Mouse (Mus musculus): ENCODE results near the gene Ak1. TPM values are rescaled to one million over a fixed set of nuclear protein-coding genes. Genes with fewer than 3 reads are reported as not detected.

The Ak1 gene
- total and polyA plus RNA-seq, 3 experiments, result 1.4 to 3.9 (median 1.5) TPM

GRCm38 (mm10) chr2:32599409-32599808 lies 22.1 kb upstream of the Ak1 start, which contains the start of gene St6galnac6:
Gene St6galnac6 (plus strand): TSS chr2:32599709.
- Histone ChIP-seq H3K27me3 (replicated peaks) (no peaks in the 10 kb centered on the region), H3K79me2 (replicated peaks; ENCODE audit: control insufficient read depth, extremely low read depth, insufficient read depth, poor library complexity, severe bottlenecking) (no peaks in the 10 kb centered on the region), H3K9me3 (replicated peaks; ENCODE audit: low read length) (no peaks in the 10 kb centered on the region), H3K27ac (ENCODE audit: insufficient read depth, low read depth) (no peak within 1 kb of the TSS), H3K4me1 (ENCODE audit: control insufficient read depth in 1 of 2, insufficient read depth in 2 of 2) (peaks cover 0 to 19% of the 10 kb centered on the region in 2 experiments; a peak in 2 of 4 replicates), H3K36me3 (replicated peaks in 1 of 2; ENCODE audit: control insufficient read depth in 1 of 2, insufficient read depth in 1 of 2, low read length in 1 of 2) (peaks cover 37 to 63% of the 10 kb centered on the region in 2 experiments), H3K4me2 (ENCODE audit: insufficient read depth, low read depth, poor library complexity, severe bottlenecking) (no peak within 1 kb of the TSS), H3K4me3 (replicated peaks in 1 of 3; ENCODE audit: low read depth in 2 of 3, low read length in 2 of 3, poor library complexity in 1 of 3) (no peak within 1 kb of the TSS), H3K9ac (ENCODE audit: insufficient read depth, low read depth) (no peak within 1 kb of the TSS)
- dilution Hi-C loops (cut with MboI; ENCODE audit: extremely low pct_ligation_motif_present, extremely low pct_unique_long_range_greater_than_20kb, low sequenced_read_pairs) (no loop called here), in situ Hi-C loops (cut with MboI; ENCODE audit: low pct_ligation_motif_present, low pct_unique_long_range_greater_than_20kb, low sequenced_read_pairs) (no loop called here)
- TF ChIP-seq TCF12 (IDR thresholded peaks at IDR 0.05; ENCODE audit: low read depth, low read length) (no peak), MAFK (IDR thresholded peaks at IDR 0.05; ENCODE audit: insufficient replicate concordance, low read length) (no peak), GABPA (IDR thresholded peaks at IDR 0.05; ENCODE audit: insufficient replicate concordance, low read depth, low read length) (no peak), KAT2A (IDR thresholded peaks at IDR 0.05; ENCODE audit: insufficient replicate concordance, low read length) (no peak), SIN3A (IDR thresholded peaks at IDR 0.05; ENCODE audit: low read length) (no peak)
- DNase-seq (ENCODE audit: extremely low read depth), result no peak

- Histone ChIP-seq H3K79me2 (replicated peaks; ENCODE audit: control insufficient read depth, extremely low read depth, insufficient read depth, poor library complexity, severe bottlenecking) (no peaks in the 10 kb centered on the region), H3K4me3 (replicated peaks in 1 of 3; ENCODE audit: low read depth in 2 of 3, low read length in 2 of 3, poor library complexity in 1 of 3) (no peak overlapping the region), H3K36me3 (replicated peaks in 1 of 2; ENCODE audit: control insufficient read depth in 1 of 2, insufficient read depth in 1 of 2, low read length in 1 of 2) (peaks cover 20 to 44% of the 10 kb centered on the region in 2 experiments), H3K27me3 (replicated peaks) (no peaks in the 10 kb centered on the region), H3K4me2 (ENCODE audit: insufficient read depth, low read depth, poor library complexity, severe bottlenecking) (no peak overlapping the region), H3K9ac (ENCODE audit: insufficient read depth, low read depth) (no peak overlapping the region), H3K4me1 (ENCODE audit: control insufficient read depth in 1 of 2, insufficient read depth in 2 of 2) (peaks cover 0 to 25% of the 10 kb centered on the region in 2 experiments; a peak in 2 of 4 replicates), H3K27ac (ENCODE audit: insufficient read depth, low read depth) (no peak overlapping the region), H3K9me3 (replicated peaks; ENCODE audit: low read length) (no peaks in the 10 kb centered on the region)
- dilution Hi-C loops (cut with MboI; ENCODE audit: extremely low pct_ligation_motif_present, extremely low pct_unique_long_range_greater_than_20kb, low sequenced_read_pairs), result no loop called here
- peak; percentile 69 for DNase-seq (ENCODE audit: extremely low read depth)
- peak in 1 of 2 experiments; percentile 59; a peak in 2 of 4 replicates for TF ChIP-seq CTCF (conservative IDR thresholded peaks at IDR 0.05 in 1 of 2, IDR thresholded peaks at IDR 0.05 in 1 of 2; ENCODE audit: low read depth in 2 of 2, low read length in 2 of 2)
- no peak for TF ChIP-seq TBP (conservative IDR thresholded peaks at IDR 0.05; ENCODE audit: low read depth, low read length)
- in situ Hi-C loops (cut with MboI; ENCODE audit: low pct_ligation_motif_present, low pct_unique_long_range_greater_than_20kb, low sequenced_read_pairs), result no loop called here
Observed at GRCm38 (mm10) chr2:32601417-32602065, 20.0 kb upstream of the Ak1 start.

- no peak overlapping the region for H3K27ac ChIP-seq (ENCODE audit: insufficient read depth, low read depth)
- dilution Hi-C loops (cut with MboI; ENCODE audit: extremely low pct_ligation_motif_present, extremely low pct_unique_long_range_greater_than_20kb, low sequenced_read_pairs) (no loop called here), in situ Hi-C loops (cut with MboI; ENCODE audit: low pct_ligation_motif_present, low pct_unique_long_range_greater_than_20kb, low sequenced_read_pairs) (no loop called here)
- no peak overlapping the region for H3K4me2 ChIP-seq (ENCODE audit: insufficient read depth, low read depth, poor library complexity, severe bottlenecking)
- TF ChIP-seq HCFC1 (IDR thresholded peaks at IDR 0.05; ENCODE audit: low read depth, low read length) (0 out of 2 replicates have a peak, but pooled peaks have one; percentile 18), TCF12 (IDR thresholded peaks at IDR 0.05; ENCODE audit: low read depth, low read length) (no peak), RAD21 (IDR thresholded peaks at IDR 0.05; ENCODE audit: low read depth, low read length) (peak; percentile 35), PAX5 (IDR thresholded peaks at IDR 0.05; ENCODE audit: low read length) (no peak), E2F4 (IDR thresholded peaks at IDR 0.05; ENCODE audit: insufficient replicate concordance, low read depth, low read length) (no peak), NELFE (IDR thresholded peaks at IDR 0.05; ENCODE audit: low read depth, low read length) (0 out of 2 replicates have a peak, but pooled peaks have one; percentile 8), NRF1 (IDR thresholded peaks at IDR 0.05; ENCODE audit: low read depth, low read length) (no peak), CTCF (conservative IDR thresholded peaks at IDR 0.05 in 1 of 2, IDR thresholded peaks at IDR 0.05 in 1 of 2; ENCODE audit: low read depth in 2 of 2, low read length in 2 of 2) (peak; percentile 76 to 79), MYC (IDR thresholded peaks at IDR 0.05; ENCODE audit: low read depth, low read length) (peak; percentile 20; the same call in 1 of the 2 replicates), MXI1 (IDR thresholded peaks at IDR 0.05; ENCODE audit: low read depth, low read length) (no peak), JUN (IDR thresholded peaks at IDR 0.05; ENCODE audit: insufficient read depth, low read depth, low read length) (no peak), SMC3 (IDR thresholded peaks at IDR 0.05; ENCODE audit: low read depth, low read length) (peak; percentile 66)
- H3K79me2 ChIP-seq (replicated peaks; ENCODE audit: control insufficient read depth, extremely low read depth, insufficient read depth, poor library complexity, severe bottlenecking), result no peaks in the 10 kb centered on the region
- peaks cover 10 to 33% of the 10 kb centered on the region in 2 experiments for H3K36me3 ChIP-seq (replicated peaks in 1 of 2; ENCODE audit: control insufficient read depth in 1 of 2, insufficient read depth in 1 of 2, low read length in 1 of 2)
- no peaks in the 10 kb centered on the region for H3K9me3 ChIP-seq (replicated peaks; ENCODE audit: low read length)
- H3K4me3 ChIP-seq (replicated peaks in 1 of 3; ENCODE audit: low read depth in 2 of 3, low read length in 2 of 3, poor library complexity in 1 of 3), result no peak overlapping the region
- no peak overlapping the region for H3K9ac ChIP-seq (ENCODE audit: insufficient read depth, low read depth)
- DNase-seq (ENCODE audit: extremely low read depth), result peak; percentile 77
- H3K27me3 ChIP-seq (replicated peaks), result no peaks in the 10 kb centered on the region
- peaks cover 0 to 26% of the 10 kb centered on the region in 2 experiments; a peak in 2 of 4 replicates for H3K4me1 ChIP-seq (ENCODE audit: control insufficient read depth in 1 of 2, insufficient read depth in 2 of 2)
Observed at GRCm38 (mm10) chr2:32602600-32603054, 18.9 kb upstream of the Ak1 start.

Measured in CH12.LX (cell line).